Mouse (Mus musculus) limb, embryonic 13.5 days (tissue): ENCODE data around the gene Fam13c. TPM values are rescaled to one million over a fixed set of nuclear protein-coding genes. Genes with fewer than 3 reads are reported as not detected.

Source experiments
- ATAC-seq: fragments of 200-750 bp; cut with Nextera tagmentation; 2 replicates; pipeline ENCODE4 v1.8.0; 2017; ENCODE audit warnings: low read depth, moderate number of reproducible peaks, moderate TSS enrichment; ENCODE audit not compliant: low FRiP score
- H3K27ac ChIP-seq: fragments of 300-500 bp; sonication (generic); 2 replicates; pipeline ENCODE4 v1.5.1; 2015; ENCODE audit warnings: inconsistent platforms, mild to moderate bottlenecking, moderate library complexity
- H3K27me3 ChIP-seq: fragments of 300-500 bp; sonication (generic); 2 replicates; pipeline ENCODE4 v1.6.1; 2015; ENCODE audit warnings: mild to moderate bottlenecking, inconsistent platforms
- H3K36me3 ChIP-seq: fragments of 300-500 bp; sonication (generic); 2 replicates; pipeline ENCODE4 v1.6.1; 2015; ENCODE audit warnings: inconsistent platforms, mild to moderate bottlenecking, moderate library complexity
- H3K4me1 ChIP-seq: fragments of 300-500 bp; sonication (generic); 2 replicates; pipeline ENCODE4 v1.6.1; 2015; ENCODE audit warnings: inconsistent platforms
- H3K4me2 ChIP-seq: fragments of 300-500 bp; sonication (generic); replicated peaks from 2 replicates; pipeline ENCODE4 v1.6.1; 2015; ENCODE audit warnings: inconsistent platforms, mild to moderate bottlenecking, moderate library complexity
- H3K4me3 ChIP-seq: fragments of 300-500 bp; sonication (generic); 2 replicates; pipeline ENCODE4 v1.5.1; 2015; ENCODE audit warnings: moderate library complexity, mild to moderate bottlenecking, inconsistent platforms
- H3K9ac ChIP-seq: fragments of 300-500 bp; sonication (generic); 2 replicates; pipeline ENCODE4 v1.6.1; 2015; ENCODE audit warnings: mild to moderate bottlenecking, inconsistent platforms
- H3K9me3 ChIP-seq: fragments of 300-500 bp; sonication (generic); 2 replicates; pipeline ENCODE4 v1.6.1; 2016; ENCODE audit warnings: inconsistent platforms
- WGBS: fragments of 180-500 bp; shearing (Covaris S2); methylation state at CpG from one replicate; pipeline ENCODE4 v1.1.7; 2015; 5-methylcytosine and 5-hydroxymethylcytosine counted together
- polyA plus RNA-seq: library from polyadenylated mRNA; unstranded; fragments of >200 nt; fragmentation: Nextera tagmentation; extraction: Ambion mirVana; gene quantifications from 2 replicates; pipeline ENCODE4 v1.2.1, GENCODE M21; 2015

The Fam13c gene
- polyA plus RNA-seq, 1 experiment from 2014 or later, result 13.0 TPM

- Histone ChIP-seq H3K4me3 (no peak overlapping the region), H3K27ac (no peak overlapping the region), H3K36me3 (peaks cover 15% of the 10 kb centered on the region), H3K9ac (no peak overlapping the region), H3K4me1 (no peaks in the 10 kb centered on the region), H3K4me2 (no peak overlapping the region), H3K27me3 (no peaks in the 10 kb centered on the region), H3K9me3 (no peaks in the 10 kb centered on the region)
- 78% methylated on average over 8 of the region's 8 CpGs for WGBS
- no peak for ATAC-seq
Measured at GRCm38 (mm10) chr10:70533301-70533781, 93.1 kb downstream of the Fam13c start.

GRCm38 (mm10) chr10:70533986-70534385, 93.7 kb downstream of the Fam13c start:
- H3K4me3 ChIP-seq, result no peak overlapping the region
- H3K4me1 ChIP-seq, result no peaks in the 10 kb centered on the region
- H3K4me2 ChIP-seq, result no peak overlapping the region
- H3K27ac ChIP-seq, result no peak overlapping the region
- H3K36me3 ChIP-seq, result peaks cover 18% of the 10 kb centered on the region
- no peak overlapping the region for H3K9ac ChIP-seq
- H3K9me3 ChIP-seq, result no peaks in the 10 kb centered on the region
- no peak for ATAC-seq
- H3K27me3 ChIP-seq, result no peaks in the 10 kb centered on the region
- 77% methylated on average over 12 of the region's 12 CpGs for WGBS

- Histone ChIP-seq H3K4me3 (no peak overlapping the region), H3K4me2 (no peak overlapping the region), H3K4me1 (no peaks in the 10 kb centered on the region), H3K27me3 (no peaks in the 10 kb centered on the region), H3K9ac (no peak overlapping the region), H3K27ac (no peak overlapping the region), H3K9me3 (no peaks in the 10 kb centered on the region), H3K36me3 (peaks cover 18% of the 10 kb centered on the region)
- ATAC-seq, result no peak
- WGBS, result 96% methylated on average over 10 of the region's 10 CpGs
Measured at GRCm38 (mm10) chr10:70534571-70534970, 94.3 kb downstream of the Fam13c start.

- Histone ChIP-seq H3K36me3 (peaks cover 18% of the 10 kb centered on the region), H3K9me3 (no peaks in the 10 kb centered on the region), H3K27ac (no peak overlapping the region), H3K27me3 (no peaks in the 10 kb centered on the region), H3K4me2 (no peak overlapping the region), H3K4me3 (no peak overlapping the region), H3K4me1 (no peaks in the 10 kb centered on the region), H3K9ac (no peak overlapping the region)
- WGBS, result 89% methylated on average over 12 of the region's 12 CpGs
- no peak for ATAC-seq
Measured at GRCm38 (mm10) chr10:70535401-70535800, 95.1 kb downstream of the Fam13c start.

GRCm38 (mm10) chr10:70537694-70538093, 97.4 kb downstream of the Fam13c start:
- H3K36me3 ChIP-seq, result peaks cover 18% of the 10 kb centered on the region
- no peak overlapping the region for H3K27ac ChIP-seq
- no peak overlapping the region for H3K9ac ChIP-seq
- WGBS, result 89% methylated on average over 10 of the region's 10 CpGs
- no peaks in the 10 kb centered on the region for H3K27me3 ChIP-seq
- no peaks in the 10 kb centered on the region for H3K4me1 ChIP-seq
- H3K9me3 ChIP-seq, result no peaks in the 10 kb centered on the region
- H3K4me3 ChIP-seq, result no peak overlapping the region
- no peak for ATAC-seq
- H3K4me2 ChIP-seq, result no peak overlapping the region

- WGBS, result 93% methylated on average over 9 of the region's 9 CpGs
- Histone ChIP-seq H3K9ac (no peak overlapping the region), H3K36me3 (peaks cover 25% of the 10 kb centered on the region), H3K27ac (no peak overlapping the region), H3K4me3 (no peak overlapping the region), H3K4me1 (no peaks in the 10 kb centered on the region), H3K4me2 (no peak overlapping the region), H3K9me3 (no peaks in the 10 kb centered on the region), H3K27me3 (no peaks in the 10 kb centered on the region)
- no peak for ATAC-seq
Measured at GRCm38 (mm10) chr10:70539251-70539650, 99.0 kb downstream of the Fam13c start.

GRCm38 (mm10) chr10:70540456-70541195, 100.3 kb downstream of the Fam13c start:
- ATAC-seq, result no peak
- 84% methylated on average over 9 of the region's 9 CpGs for WGBS
- Histone ChIP-seq H3K27me3 (no peaks in the 10 kb centered on the region), H3K4me1 (no peaks in the 10 kb centered on the region), H3K27ac (no peak overlapping the region), H3K4me3 (no peak overlapping the region), H3K9ac (no peak overlapping the region), H3K4me2 (no peak overlapping the region), H3K9me3 (no peaks in the 10 kb centered on the region), H3K36me3 (peaks cover 37% of the 10 kb centered on the region)

GRCm38 (mm10) chr10:70542857-70543256, 102.6 kb downstream of the Fam13c start:
- WGBS, result 63% methylated on average over 6 of the region's 6 CpGs
- H3K36me3 ChIP-seq, result peaks cover 31% of the 10 kb centered on the region
- no peak overlapping the region for H3K27ac ChIP-seq
- no peaks in the 10 kb centered on the region for H3K9me3 ChIP-seq
- no peak overlapping the region for H3K9ac ChIP-seq
- H3K27me3 ChIP-seq, result no peaks in the 10 kb centered on the region
- no peak for ATAC-seq
- H3K4me3 ChIP-seq, result no peak overlapping the region
- H3K4me1 ChIP-seq, result no peaks in the 10 kb centered on the region
- H3K4me2 ChIP-seq, result no peak overlapping the region

- H3K4me1 ChIP-seq, result no peaks in the 10 kb centered on the region
- no peak for ATAC-seq
- peaks cover 39% of the 10 kb centered on the region for H3K36me3 ChIP-seq
- H3K4me3 ChIP-seq, result no peak overlapping the region
- no peak overlapping the region for H3K27ac ChIP-seq
- no peaks in the 10 kb centered on the region for H3K27me3 ChIP-seq
- H3K4me2 ChIP-seq, result no peak overlapping the region
- 81% methylated on average over 3 of the region's 3 CpGs for WGBS
- no peak overlapping the region for H3K9ac ChIP-seq
- H3K9me3 ChIP-seq, result no peaks in the 10 kb centered on the region
Measured at GRCm38 (mm10) chr10:70552531-70552930, 112.2 kb downstream of the Fam13c start.

GRCm38 (mm10) chr10:70563636-70564035, 123.4 kb downstream of the Fam13c start:
- no peaks in the 10 kb centered on the region for H3K4me1 ChIP-seq
- H3K27me3 ChIP-seq, result no peaks in the 10 kb centered on the region
- H3K4me3 ChIP-seq, result no peak overlapping the region
- no peak overlapping the region for H3K9ac ChIP-seq
- ATAC-seq, result no peak
- 0 out of 2 replicates have a peak, but pooled peaks cover 3% of the 10 kb centered on the region for H3K36me3 ChIP-seq
- no peak overlapping the region for H3K4me2 ChIP-seq
- 20% methylated on average over 3 of the region's 3 CpGs for WGBS
- H3K9me3 ChIP-seq, result no peaks in the 10 kb centered on the region
- no peak overlapping the region for H3K27ac ChIP-seq

- no peak overlapping the region for H3K27ac ChIP-seq
- H3K27me3 ChIP-seq, result no peaks in the 10 kb centered on the region
- H3K4me1 ChIP-seq, result no peaks in the 10 kb centered on the region
- no peaks in the 10 kb centered on the region for H3K9me3 ChIP-seq
- no peak overlapping the region for H3K4me3 ChIP-seq
- WGBS, result 63% methylated on average over 7 of the region's 7 CpGs
- no peaks in the 10 kb centered on the region for H3K36me3 ChIP-seq
- no peak for ATAC-seq
- H3K9ac ChIP-seq, result no peak overlapping the region
- H3K4me2 ChIP-seq, result no peak overlapping the region
Measured at GRCm38 (mm10) chr10:70581556-70582211, 141.4 kb downstream of the Fam13c start.

- Histone ChIP-seq H3K27me3 (no peaks in the 10 kb centered on the region), H3K36me3 (no peaks in the 10 kb centered on the region), H3K9me3 (no peaks in the 10 kb centered on the region), H3K9ac (no peak overlapping the region), H3K4me3 (no peak overlapping the region), H3K27ac (no peak overlapping the region), H3K4me2 (no peak overlapping the region), H3K4me1 (no peaks in the 10 kb centered on the region)
- WGBS, result 76% methylated on average over 1 of the region's 1 CpGs
- ATAC-seq, result no peak
Measured at GRCm38 (mm10) chr10:70584171-70584570, 143.9 kb downstream of the Fam13c start.
